Mouse (Mus musculus): ENCODE measurements around the gene Pnck.

Pnck gene

DNA sequence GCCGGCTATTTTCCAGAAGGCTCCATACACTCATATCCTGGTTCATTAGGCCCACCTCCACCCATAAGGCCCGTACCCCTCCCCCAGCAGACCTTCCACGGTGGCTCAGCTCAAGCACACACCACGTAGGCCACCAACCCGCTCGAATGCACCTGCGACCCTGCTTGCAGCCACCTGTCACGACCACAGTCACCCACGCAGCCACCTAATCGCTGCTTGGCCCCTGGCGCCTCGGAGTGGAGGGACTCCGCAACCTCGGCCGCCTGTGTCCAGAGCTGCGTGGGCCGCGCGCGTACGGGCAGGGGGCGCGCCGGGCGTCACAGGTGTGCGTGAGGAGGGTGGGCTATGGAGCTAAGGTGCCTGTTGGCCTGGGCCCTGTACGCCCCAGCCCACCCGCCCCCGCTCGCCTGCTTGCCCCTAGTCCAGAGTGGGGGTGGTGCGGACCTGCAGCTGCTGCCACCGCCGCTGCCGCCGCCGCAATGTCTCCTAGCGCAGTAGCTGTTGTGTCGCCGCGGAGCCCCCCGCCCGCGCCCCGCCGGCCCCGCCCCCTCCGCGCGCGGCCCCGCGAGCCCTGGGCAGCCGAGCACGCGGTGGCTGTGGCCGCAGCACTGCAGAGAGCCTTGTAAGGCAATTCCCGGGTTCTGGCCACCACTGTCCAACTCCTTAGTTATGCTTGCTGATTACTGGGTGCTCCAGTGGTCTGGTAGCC is at the start of gene Pnck:
Gene Pnck, minus strand, starts transcription at position 543 of the 709 bp plus-strand sequence.
- in situ Hi-C loops (cut with MboI; ENCODE audit: low sequenced_read_pairs), result loop anchor here (10.0 to 25.0 kb wide), 2 partner anchors 65 to 647 kb away; no protein-coding TSS in a partner anchor

DNA sequence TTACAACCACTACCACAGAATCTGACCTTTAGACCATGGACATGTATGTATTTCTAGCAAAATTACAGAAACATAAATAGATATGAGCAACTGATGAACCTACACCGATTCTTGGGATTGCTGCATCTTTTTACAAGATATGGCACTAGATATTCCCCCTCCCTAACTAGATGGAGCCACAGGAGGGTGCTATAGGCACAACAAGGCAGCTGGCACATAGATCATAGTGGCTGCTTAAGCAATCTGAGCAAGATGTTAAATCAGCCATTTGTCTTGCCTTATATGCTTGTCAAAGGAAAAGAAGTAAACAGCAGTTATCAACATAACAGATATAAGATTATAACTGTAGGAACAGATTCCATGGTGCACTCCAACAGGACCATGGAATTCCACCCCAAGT is 40.6 kb upstream of the Pnck start:
- in situ Hi-C loops (cut with MboI; ENCODE audit: low sequenced_read_pairs), result no loop called here

DNA sequence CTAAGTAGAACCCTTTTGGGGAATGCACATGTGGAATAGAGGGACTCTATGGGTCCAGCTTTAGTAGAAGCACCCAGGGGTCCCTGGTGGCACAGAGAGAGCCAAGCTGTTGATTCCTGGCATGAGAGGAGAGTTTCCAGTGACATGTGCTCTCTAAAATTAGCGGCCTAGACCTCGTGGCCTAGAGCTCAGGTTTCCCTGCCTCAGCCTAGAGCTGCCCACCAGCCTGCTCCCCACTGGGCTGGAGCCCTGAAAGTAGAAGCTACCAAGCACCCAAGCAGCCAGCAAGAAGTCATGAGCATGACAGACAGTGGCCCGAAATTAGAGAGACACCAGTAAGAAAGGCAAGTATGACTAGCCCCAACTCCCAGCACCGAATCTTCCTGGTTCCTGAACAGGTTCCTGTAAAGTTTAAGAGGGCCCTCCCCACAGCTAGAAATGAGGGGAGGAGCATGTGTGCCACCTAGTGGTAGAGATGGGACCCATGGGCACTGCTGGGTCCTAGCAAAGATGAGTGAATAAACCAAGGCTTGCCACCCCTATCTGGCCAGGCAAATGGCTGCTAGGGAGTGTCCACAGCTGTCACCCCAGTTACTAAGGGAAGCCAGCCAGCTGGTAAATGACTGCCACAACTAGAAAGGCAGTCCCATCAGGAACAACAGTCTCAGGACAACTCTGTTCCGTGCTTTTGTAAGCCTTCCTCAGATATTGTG is 31.2 kb upstream of the Pnck start:
- in situ Hi-C loops (cut with MboI; ENCODE audit: low sequenced_read_pairs), result no loop called here

DNA sequence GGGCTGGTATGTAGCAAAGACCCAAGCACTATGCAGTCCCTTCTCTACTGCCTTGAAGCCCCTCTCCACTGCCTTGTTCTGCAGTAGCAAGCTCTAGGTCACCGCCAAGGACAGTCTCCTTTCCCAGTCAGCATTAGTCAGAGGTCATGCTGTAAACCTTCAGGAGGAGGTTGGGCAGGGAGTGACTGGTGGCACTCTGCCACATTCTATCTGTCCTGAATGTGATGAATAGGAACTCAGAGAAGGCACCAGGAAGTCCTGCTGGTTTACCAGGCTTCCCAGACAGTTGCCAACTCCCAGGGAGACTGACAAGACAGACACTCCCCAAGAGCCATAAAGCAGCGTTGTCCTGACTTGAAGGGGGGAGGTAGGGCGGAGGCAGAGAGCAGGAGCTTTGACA is 25.7 kb upstream of the Pnck start:
- in situ Hi-C loops (cut with MboI; ENCODE audit: low sequenced_read_pairs), result no loop called here

DNA sequence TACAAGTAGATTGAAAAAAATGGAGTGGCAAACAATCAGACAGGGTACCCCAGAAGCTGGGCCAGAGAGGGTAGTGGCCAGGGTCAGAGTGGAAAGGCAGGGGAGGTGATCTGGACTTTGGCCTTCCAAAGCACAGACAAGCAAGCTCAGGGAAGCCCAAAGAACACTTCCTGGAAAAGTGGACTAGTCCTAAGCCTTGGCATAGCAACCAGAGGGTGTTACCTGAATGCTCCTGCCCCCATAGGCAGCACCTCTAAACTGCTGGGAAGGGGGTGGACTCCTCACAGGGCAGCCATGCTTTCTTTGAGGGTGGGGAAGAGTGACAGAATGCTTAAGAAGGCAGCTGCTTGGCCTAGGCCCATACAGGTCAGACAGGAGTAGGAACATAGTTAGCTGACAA is 25.1 kb upstream of the Pnck start:
- in situ Hi-C loops (cut with MboI; ENCODE audit: low sequenced_read_pairs), result no loop called here

DNA sequence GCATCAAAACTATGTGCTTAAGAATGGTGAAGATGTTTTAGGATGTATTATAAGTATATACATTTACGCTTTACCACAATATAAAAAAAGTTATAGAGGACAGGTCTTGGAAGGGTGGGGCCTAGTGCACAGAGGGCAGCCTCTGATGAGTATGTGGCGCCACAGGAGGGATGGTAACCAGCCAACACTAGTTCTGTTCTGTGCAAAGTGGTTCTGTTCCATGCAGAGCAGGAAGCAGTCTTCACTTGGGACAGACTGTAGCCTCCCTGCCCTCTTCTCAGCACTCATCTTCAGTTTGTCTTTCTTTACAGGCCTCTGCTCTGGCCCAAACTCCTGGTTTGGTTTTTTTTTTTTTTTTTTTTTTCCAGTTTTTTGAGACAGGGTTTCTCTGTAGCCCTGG is 24.2 kb upstream of the Pnck start:
- in situ Hi-C loops (cut with MboI; ENCODE audit: low sequenced_read_pairs), result no loop called here

DNA sequence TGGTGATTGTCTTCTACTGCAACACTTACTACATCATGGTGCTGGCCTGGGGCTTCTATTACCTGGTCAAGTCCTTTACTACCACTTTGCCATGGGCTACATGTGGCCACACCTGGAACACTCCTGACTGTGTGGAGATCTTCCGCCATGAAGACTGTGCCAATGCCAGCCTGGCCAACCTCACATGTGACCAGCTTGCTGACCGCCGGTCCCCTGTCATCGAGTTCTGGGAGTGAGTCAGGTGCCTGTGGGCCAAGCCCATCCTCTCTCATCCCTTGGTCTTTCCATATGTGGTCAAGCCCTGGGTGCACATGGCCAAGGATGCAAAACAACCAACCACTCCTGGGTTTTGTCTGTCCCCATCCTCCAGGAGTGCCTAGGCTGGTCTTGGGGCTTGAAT is 16.8 kb upstream of the Pnck start:
- in situ Hi-C loops (cut with MboI; ENCODE audit: low sequenced_read_pairs), result no loop called here

DNA sequence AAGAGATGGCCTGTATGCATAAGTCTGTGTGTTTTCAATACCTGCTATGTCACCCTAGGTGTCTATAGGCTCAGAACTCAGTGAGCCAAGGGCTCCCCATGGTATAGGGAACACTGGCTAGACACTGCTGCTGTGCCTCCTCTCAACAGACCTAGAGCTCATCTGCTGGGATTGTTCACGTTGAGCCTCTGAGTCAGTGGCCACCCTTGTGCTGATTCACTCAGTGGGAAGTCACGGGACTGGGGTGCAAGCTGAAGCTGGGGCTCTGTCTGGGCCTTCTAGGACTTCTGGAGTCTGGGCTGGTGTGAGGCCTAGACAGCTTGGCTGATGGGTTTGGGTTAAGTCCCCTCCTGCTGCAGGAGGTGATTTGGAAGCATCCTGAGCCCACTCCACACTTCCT is 15.3 kb upstream of the Pnck start:
- in situ Hi-C loops (cut with MboI; ENCODE audit: low sequenced_read_pairs), result no loop called here

DNA sequence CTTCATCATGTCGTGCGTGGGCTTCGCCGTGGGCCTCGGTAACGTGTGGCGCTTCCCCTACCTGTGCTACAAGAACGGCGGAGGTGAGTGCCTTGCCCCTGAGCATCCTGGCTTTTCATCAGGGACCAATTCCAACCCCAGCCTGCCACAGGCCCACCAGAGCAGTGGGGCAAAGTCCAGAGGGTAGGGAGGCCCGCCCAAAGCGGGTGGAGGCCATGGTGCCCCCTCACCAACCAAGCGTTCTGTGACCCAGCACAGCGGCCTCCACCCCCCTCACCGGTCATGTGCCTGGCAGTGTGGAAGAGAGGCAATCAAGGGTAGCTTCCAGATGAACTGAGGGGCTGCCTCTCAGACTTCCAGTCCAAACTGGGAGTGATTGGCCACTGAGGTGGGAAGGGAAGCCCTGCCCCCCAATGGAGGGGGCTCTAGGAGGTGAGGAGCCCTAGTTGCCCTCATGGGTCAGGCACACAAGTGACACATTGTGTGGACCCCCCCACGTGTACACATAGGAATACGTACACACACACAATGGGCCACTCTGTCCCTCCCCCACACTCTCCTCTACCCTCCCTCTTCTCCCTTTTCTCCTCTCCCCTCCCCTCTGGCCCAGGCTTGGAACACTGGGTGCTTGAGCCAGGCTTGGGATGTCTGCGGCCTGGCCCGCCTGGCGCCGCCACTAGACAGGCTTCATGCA is 14.2 kb upstream of the Pnck start:
- in situ Hi-C loops (cut with MboI; ENCODE audit: low sequenced_read_pairs), result loop anchor here (25.0 kb wide), 1 partner anchor 662 kb away; no protein-coding TSS in a partner anchor

DNA sequence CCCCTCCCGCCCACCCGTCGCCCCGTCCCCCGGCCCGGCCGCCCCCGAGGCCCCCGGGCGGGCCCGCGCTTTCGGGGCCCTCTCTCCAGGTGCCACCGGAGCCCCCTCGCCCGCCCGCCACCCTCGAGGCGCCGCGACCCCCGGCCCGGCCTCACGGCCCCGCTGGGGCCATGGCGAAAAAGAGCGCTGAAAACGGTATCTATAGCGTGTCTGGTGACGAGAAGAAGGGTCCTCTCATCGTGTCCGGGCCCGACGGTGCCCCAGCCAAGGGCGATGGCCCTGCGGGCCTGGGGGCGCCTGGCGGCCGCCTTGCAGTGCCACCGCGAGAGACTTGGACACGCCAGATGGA is 13.7 kb upstream of the Pnck start:
- in situ Hi-C loops (cut with MboI; ENCODE audit: low sequenced_read_pairs), result loop anchor here (25.0 kb wide), 1 partner anchor 661 kb away; no protein-coding TSS in a partner anchor

DNA sequence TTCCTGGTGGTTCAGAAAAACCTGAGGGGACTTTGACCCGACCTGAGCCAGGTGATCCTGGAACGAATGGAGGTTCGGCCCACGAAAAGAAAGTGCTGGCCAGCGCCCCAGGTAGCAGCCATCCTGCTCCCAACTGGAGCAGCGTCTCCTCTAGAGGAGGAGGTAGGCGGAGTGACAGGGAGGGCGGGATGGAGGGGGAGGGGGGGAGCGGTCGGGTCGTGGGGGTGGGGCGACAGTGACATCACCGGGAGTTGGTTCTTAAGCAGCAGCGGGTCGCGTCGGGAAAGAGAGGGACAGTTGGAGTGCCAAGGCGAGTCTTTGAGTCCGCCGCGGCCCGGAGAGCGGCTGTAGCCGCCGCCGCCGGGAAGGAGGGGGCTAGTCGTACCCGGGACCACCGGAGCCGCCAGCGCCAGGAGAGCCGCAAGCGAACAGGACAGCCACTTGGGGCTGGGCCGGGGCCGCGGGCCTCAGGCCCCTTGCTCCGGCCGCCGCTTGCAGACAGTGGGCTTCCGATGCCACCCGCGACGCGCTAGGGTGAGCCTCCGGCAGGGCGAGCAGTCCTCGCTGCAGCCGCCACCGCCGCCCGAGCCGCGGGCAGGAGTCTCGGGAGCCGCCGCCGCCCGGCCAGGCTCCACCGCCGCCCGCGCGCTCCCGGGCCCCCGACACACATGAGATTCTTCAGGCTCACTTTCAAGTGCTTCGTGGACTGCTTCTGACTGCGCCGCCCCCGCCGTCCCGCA is 13.1 kb upstream of the Pnck start, which contains the start of gene Slc6a8:
Gene Slc6a8, plus strand, starts transcription at position 272 of the 740 bp plus-strand sequence.
- in situ Hi-C loops (cut with MboI; ENCODE audit: low sequenced_read_pairs), result loop anchor here (25.0 kb wide), 1 partner anchor 661 kb away; no protein-coding TSS in a partner anchor

DNA sequence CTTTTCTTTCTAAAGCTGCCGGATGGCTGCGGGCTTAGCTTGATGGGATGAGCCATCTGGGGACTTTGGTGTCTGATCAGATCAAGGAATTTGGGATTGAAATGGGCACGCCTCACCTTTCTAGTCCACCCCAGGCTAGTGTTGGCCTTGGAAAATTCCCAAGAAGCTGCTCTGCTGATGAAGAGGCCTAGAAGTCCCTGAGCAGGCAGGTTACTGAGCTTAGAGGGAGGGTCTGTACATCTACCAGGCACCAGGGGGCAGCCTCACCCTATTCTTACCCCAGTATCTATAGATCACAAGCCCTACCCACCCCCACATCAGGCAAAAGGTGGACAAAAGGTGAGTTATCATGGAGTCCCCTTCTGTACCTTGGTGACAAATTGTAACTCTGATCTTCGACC is 12.1 kb upstream of the Pnck start:
- in situ Hi-C loops (cut with MboI; ENCODE audit: low sequenced_read_pairs), result loop anchor here (25.0 kb wide), 1 partner anchor 660 kb away; no protein-coding TSS in a partner anchor

DNA sequence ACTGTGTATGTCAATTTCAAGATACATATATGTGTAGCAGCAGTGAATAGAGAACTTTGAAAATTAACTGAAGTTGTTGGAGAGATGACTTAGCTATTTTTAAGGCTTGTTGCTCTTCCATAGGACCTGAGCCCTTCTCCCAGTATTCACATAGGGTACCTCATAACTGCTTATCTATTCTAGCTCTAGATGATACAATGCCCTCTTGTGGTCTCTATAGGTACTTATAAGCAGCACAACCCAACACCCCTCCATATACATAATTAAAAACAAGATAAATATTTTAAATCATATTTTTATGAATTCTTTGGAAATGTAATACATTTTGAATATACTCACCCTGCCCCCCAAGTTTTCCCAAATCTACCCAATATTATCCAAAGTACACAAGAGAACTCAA is 3.2 kb upstream of the Pnck start:
- in situ Hi-C loops (cut with MboI; ENCODE audit: low sequenced_read_pairs), result loop anchor here (25.0 kb wide), 1 partner anchor 651 kb away; no protein-coding TSS in a partner anchor

DNA sequence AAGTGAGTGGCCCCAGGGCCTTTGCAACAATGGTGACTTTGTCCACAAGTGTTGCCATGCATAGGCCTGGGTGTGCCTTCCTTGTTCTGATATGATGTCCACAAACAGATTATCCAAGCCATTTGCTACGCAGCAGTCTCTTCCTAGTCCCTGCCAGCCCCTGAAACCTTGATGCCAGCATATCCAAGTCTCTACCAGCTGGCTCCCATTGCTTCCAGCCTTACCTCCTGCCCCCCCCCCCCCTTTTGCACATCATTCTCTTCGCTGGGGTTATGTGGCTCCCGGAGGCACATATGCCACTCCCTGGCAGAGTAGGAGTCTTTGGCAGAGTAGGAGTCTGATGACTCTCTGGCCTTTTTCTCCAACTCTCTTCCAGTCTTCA is 358 bp upstream of the Pnck start:
- in situ Hi-C loops (cut with MboI; ENCODE audit: low sequenced_read_pairs), result loop anchor here (25.0 kb wide), 1 partner anchor 648 kb away; no protein-coding TSS in a partner anchor

DNA sequence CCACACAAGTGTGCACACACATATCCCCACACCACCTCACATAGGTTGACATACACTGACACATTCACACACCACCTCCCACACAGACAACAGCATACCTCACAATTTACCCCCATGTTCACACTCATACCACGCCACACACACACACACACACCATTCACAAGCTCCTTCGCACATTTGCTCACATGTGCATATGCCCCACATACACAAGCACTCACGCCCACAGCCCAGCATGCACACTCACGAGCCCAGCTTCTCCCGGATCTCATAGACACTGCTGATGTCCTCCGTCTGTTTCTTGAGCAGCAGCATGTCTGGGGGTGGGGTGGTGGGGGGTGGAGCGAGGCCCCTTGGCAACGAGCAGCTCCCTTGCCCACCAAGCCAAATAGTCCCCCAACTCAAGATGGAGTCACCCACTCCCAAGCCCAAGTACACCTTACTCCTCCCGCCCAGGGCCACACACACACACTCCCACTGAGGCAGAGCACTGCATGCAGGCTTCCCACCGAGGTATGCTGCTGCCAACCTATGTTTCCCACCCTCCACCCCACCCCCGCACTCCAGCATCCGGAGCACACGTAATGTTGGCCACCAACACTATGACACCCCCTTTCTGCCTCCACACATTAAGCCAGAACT is 862 bp downstream of the Pnck start:
- in situ Hi-C loops (cut with MboI; ENCODE audit: low sequenced_read_pairs), result loop anchor here (10.0 to 25.0 kb wide), 2 partner anchors 64 to 647 kb away; no protein-coding TSS in a partner anchor

DNA sequence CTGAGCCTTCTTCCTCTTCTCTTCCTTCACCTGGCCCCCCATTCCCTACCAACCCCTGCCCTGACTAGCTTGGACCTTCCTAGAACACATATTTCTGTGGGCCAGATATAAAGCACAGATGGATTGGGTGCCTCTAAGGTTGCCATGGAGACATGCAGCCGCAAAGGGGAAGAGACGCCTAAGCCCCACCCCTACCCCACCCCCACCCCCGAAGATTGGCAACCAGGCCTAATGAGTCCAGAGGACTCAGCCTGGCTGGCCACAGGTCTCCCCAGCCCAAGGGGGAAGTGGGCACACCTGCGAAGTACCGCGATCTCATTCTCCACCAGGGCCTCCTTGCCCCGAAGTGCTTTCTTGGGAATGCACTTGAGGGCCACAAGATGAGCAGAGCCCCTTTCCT is 1.5 kb downstream of the Pnck start:
- in situ Hi-C loops (cut with MboI; ENCODE audit: low sequenced_read_pairs), result loop anchor here (10.0 to 25.0 kb wide), 2 partner anchors 64 to 646 kb away; no protein-coding TSS in a partner anchor

DNA sequence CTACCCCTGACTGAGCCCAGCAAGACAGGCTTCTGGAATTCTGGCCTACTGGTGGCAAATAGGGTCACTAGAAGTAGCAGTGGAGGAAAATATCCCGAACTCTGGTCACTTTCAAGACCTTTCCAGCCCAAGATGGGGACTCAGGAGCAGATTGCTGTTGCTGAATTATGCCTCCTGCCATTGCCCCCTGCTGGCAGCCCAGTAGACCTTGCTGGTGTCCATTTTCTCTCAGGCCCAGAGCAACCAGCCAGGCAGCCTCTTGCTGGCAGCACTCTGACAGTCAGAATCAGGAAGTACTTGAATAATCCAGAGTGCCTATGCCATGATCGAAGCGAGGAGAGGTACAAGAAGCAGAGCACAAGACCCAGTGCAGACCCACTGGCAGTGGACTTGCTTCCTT is 4.4 kb downstream of the Pnck start:
- in situ Hi-C loops (cut with MboI; ENCODE audit: low sequenced_read_pairs), result loop anchor here (10.0 to 25.0 kb wide), 2 partner anchors 61 to 643 kb away; no protein-coding TSS in a partner anchor

DNA sequence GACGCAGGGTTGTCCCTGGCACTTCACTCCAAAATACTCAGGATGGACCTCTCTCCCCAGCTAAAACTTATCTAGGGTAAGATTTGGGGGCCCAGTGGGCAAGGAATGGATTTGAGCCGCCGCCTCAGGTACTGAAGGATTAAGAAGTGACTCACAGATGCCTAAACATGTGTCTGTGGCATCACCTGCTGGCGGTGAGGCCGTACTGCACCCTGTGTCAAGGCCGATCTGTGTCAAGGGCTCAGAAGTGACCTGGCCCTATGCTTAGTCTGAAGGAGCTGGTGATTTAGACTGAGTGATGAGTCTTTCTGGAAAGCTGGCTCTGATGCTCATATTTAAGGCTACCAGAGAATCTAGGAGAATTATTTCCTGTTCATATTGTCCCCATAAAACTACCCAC is 5.7 kb downstream of the Pnck start:
- in situ Hi-C loops (cut with MboI; ENCODE audit: low sequenced_read_pairs), result loop anchor here (10.0 to 25.0 kb wide), 2 partner anchors 59 to 642 kb away; no protein-coding TSS in a partner anchor

DNA sequence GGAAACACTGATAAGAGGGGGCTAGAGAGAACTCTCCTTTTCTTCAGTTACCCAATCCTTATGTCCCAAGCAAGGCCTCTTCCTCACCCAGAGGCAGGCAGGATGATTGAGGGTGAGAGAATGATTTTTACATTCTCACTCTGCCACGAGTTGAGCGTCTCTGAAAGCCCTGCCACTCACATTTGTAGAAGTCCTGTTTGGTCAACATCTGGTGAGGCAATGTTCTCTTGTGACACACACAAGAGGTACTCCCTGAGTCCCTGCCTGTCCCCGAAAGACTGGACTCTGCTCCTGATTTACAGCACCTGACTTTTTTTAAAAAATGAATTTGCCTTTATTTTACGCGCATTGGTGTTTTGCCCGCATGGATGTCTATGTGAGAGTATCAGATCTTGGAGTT is 6.5 kb downstream of the Pnck start:
- in situ Hi-C loops (cut with MboI; ENCODE audit: low sequenced_read_pairs), result loop anchor here (10.0 to 25.0 kb wide), 2 partner anchors 59 to 641 kb away; no protein-coding TSS in a partner anchor

DNA sequence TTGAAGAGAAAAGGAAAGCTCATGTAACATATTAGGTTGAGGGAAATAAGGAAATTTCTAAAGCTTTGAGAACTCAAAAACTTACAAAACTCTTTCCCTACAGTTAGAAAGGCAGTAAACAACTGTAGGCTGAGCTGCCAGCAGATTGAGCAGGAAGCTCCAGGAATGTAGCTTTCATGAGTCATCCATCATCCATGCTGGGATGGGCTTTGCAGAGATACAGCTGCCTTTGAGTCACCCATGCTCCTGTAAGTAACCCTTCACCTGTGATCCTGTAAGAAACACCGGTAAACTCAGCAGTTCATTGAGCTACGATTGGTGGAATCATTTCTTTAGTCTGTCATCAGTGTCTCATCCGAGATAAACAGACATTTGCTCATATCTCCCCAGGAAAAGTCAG is 9.0 kb downstream of the Pnck start:
- in situ Hi-C loops (cut with MboI; ENCODE audit: low sequenced_read_pairs), result loop anchor here (10.0 to 25.0 kb wide), 2 partner anchors 56 to 639 kb away; no protein-coding TSS in a partner anchor

All from CH12F3 (cell line).